Mouse (Mus musculus) forebrain, embryonic 11.5 days (tissue): ENCODE results near the gene Disc1. TPM values are rescaled to one million over a fixed set of nuclear protein-coding genes. Genes with fewer than 3 reads are reported as not detected.

Experiments
- ATAC-seq: fragments of 200-750 bp; cut with Nextera tagmentation; replicated peaks from 2 replicates; pipeline ENCODE4 v1.8.0; 2017; ENCODE audit warnings: moderate TSS enrichment; ENCODE audit not compliant: low FRiP score
- DNase-seq: peaks from one replicate; pipeline ENCODE4 v3.0.0-alpha.2; 2017; ENCODE audit warnings: low spot score
- H3K27ac ChIP-seq: fragments of 300-500 bp; sonication (generic); 2 replicates; pipeline ENCODE4 v1.5.1; 2014; ENCODE audit warnings: low read depth, low read length
- H3K27me3 ChIP-seq: fragments of 300-500 bp; sonication (generic); 2 replicates; pipeline ENCODE4 v1.6.1; 2014; ENCODE audit warnings: mild to moderate bottlenecking, low read length, mixed read lengths; ENCODE audit not compliant: control insufficient read depth, insufficient read depth
- H3K36me3 ChIP-seq: fragments of 300-500 bp; sonication (generic); 2 replicates; pipeline ENCODE4 v1.6.1; 2014; ENCODE audit warnings: mild to moderate bottlenecking, low read length, moderate library complexity, mixed read lengths; ENCODE audit not compliant: control insufficient read depth, insufficient read depth
- H3K4me1 ChIP-seq: fragments of 300-500 bp; sonication (generic); replicated peaks from 2 replicates; pipeline ENCODE4 v1.6.1; 2014; ENCODE audit warnings: low read length, mixed read lengths; ENCODE audit not compliant: control insufficient read depth, insufficient read depth
- H3K4me2 ChIP-seq: fragments of 300-500 bp; sonication (generic); 2 replicates; pipeline ENCODE4 v1.6.1; 2014; ENCODE audit warnings: low read depth, mild to moderate bottlenecking, low read length, moderate library complexity, mixed read lengths; ENCODE audit not compliant: severe bottlenecking
- H3K4me3 ChIP-seq: fragments of 300-500 bp; sonication (generic); 2 replicates; pipeline ENCODE4 v1.5.1; 2014; ENCODE audit warnings: low read depth, low read length
- H3K9ac ChIP-seq: fragments of 300-500 bp; sonication (generic); 2 replicates; pipeline ENCODE4 v1.6.1; 2014; ENCODE audit warnings: low read length
- H3K9me3 ChIP-seq: fragments of 300-500 bp; sonication (generic); 2 replicates; pipeline ENCODE4 v1.6.1; 2016; ENCODE audit warnings: low read length, mixed read lengths; ENCODE audit not compliant: control insufficient read depth
- WGBS: fragments of 180-500 bp; shearing (Covaris S2); extraction: QIAGEN DNeasy Blood & Tissue Kit; methylation state at CpG from one replicate; pipeline ENCODE4 v1.1.7; 2014; 5-methylcytosine and 5-hydroxymethylcytosine counted together
- polyA plus RNA-seq: library from polyadenylated mRNA; unstranded; fragments of >200 nt; fragmentation: Nextera tagmentation; extraction: Ambion mirVana; gene quantifications from 2 replicates; pipeline ENCODE4 v1.2.1, GENCODE M21; 2014

The Disc1 gene
- polyA plus RNA-seq, 1 experiment from 2014 or later: 1.3 TPM

DNA sequence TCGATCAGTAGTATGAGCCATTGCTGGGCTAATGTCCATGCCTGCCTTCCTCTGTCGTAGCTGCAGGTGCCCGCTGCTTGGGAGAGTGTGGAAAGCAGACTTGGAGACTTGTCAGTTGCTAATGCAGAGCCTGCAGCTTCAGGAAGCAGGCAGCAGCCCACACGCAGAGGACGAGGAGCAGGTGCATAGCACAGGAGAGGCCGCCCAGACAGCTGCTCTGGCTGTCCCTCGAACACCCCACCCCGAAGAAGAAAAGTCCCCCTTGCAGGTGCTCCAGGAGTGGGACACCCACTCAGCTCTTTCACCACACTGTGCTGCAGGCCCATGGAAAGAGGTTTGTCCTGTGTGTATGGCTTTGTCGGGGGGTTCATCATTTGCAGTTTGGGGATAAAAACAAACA, 178.7 kb downstream of the Disc1 start:
- DNase-seq (no peak), ATAC-seq (no peak)
- H3K4me3 ChIP-seq: no peak overlapping the region
- no peak overlapping the region for H3K27ac ChIP-seq
- no peaks in the 10 kb centered on the region for H3K36me3 ChIP-seq
- no peaks in the 10 kb centered on the region for H3K27me3 ChIP-seq
- WGBS: 82% methylated on average over 9 of the region's 9 CpGs
- no peak overlapping the region for H3K4me2 ChIP-seq
- H3K4me1 ChIP-seq: peaks cover 5% of the 10 kb centered on the region; the same call in 1 of the 2 replicates
- H3K9ac ChIP-seq: no peak overlapping the region
- no peaks in the 10 kb centered on the region for H3K9me3 ChIP-seq

DNA sequence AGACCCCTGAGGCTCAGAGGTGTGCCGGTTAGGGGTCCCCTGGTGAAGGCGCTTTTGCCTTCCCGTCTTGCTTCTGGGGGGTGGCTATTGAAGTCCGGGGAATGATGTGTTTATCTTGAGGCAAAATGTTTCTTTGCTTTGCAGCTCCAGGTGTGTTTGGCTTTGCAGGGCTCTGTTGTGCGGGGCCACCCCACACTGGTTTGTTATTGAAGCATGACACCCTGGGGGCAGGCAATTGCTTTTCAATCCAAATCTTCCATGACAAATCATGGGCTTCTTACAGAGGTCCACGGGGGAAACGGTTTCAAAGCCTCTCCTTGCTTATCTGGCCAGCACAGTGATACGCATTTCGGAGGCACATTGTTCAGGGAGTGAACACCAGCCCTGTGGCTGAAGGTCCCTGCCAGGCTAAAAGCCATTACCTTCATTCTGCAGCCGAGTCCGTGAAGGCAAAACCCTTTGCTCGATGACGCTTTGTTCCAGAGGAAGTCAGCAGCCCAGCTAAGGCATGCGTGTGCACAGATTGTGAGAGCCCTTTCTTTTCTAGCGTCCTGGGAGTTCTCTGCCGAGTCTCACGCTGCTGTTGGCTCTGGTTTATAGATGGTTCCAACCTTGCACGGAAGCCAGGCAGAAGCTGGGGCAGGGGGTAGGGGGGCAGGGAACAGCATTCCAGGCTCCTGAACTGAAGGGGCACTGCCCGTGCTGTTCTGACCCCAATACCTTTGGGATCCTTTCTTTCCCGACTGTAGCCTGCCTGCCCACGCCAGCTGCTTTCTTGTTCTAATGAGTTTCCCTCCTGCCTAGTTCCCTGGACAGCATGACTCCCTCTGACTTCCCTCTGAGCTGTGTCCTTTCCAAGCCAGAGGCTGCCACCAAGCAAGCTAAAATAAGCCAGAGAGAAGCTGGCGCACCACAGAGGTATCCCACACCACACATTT, 182.2 kb downstream of the Disc1 start:
- Histone ChIP-seq H3K27ac (0 out of 2 replicates have a peak overlapping the region, but pooled peaks have one; percentile 12), H3K4me2 (peak overlapping the region; percentile 31; the same call in 1 of the 2 replicates), H3K9me3 (no peaks in the 10 kb centered on the region), H3K4me3 (no peak overlapping the region), H3K4me1 (peaks cover 11% of the 10 kb centered on the region; the same call in 1 of the 2 replicates), H3K27me3 (no peaks in the 10 kb centered on the region), H3K9ac (peak overlapping the region; percentile 45), H3K36me3 (no peaks in the 10 kb centered on the region)
- no peak for DNase-seq
- peak; percentile 30; the same call in 1 of the 2 replicates for ATAC-seq
- 16% methylated on average over 22 of the region's 22 CpGs for WGBS

DNA sequence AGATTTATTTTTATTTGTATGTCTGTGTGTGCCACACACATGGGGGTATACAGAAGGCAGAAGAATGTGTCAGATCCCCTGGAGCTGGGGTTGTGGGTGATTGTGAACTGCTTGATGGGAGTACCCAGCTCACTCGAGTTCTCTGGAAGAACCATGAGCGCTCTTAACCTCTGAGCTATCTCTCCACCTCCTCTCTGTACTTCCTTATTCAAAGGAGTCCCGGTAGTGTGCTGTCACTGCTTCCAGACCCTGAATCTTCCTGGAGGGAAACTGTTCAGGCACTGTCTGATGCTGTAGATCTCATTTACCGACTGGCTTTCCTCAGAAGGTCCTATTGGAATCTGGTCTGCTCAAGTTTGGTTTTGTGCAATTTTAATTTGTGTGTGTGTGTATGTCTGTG, 186.8 kb downstream of the Disc1 start:
- DNase-seq: no peak
- no peak for ATAC-seq
- peaks cover 11% of the 10 kb centered on the region; the same call in 1 of the 2 replicates for H3K4me1 ChIP-seq
- no peaks in the 10 kb centered on the region for H3K36me3 ChIP-seq
- H3K27me3 ChIP-seq: no peaks in the 10 kb centered on the region
- no peak overlapping the region for H3K27ac ChIP-seq
- H3K4me3 ChIP-seq: no peak overlapping the region
- 73% methylated on average over 4 of the region's 4 CpGs for WGBS
- H3K9ac ChIP-seq: no peak overlapping the region
- no peaks in the 10 kb centered on the region for H3K9me3 ChIP-seq
- no peak overlapping the region for H3K4me2 ChIP-seq

DNA sequence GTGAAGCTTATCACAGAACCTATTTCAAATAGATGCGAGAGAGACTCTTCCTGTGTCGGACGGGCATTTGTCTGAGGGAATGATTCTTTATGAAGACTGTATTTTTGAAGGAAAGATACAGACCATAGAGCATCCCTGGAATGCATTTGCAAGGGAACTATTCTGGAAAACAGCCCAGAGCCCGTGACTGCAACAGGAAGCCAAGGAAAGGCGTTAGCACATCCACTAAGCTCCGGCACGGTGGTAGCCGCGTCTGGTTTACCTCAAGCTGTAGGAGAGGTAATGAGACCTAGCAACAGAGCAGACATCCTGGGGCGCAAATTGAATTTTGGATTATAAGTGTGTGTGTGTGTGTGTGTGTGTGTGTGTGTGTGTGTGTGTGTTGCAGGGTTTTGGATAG, 188.4 kb downstream of the Disc1 start:
- ATAC-seq (no peak), DNase-seq (no peak)
- no peaks in the 10 kb centered on the region for H3K9me3 ChIP-seq
- peaks cover 6% of the 10 kb centered on the region; the same call in 1 of the 2 replicates for H3K4me1 ChIP-seq
- H3K4me3 ChIP-seq: no peak overlapping the region
- no peaks in the 10 kb centered on the region for H3K36me3 ChIP-seq
- 60% methylated on average over 10 of the region's 10 CpGs for WGBS
- H3K9ac ChIP-seq: no peak overlapping the region
- no peak overlapping the region for H3K4me2 ChIP-seq
- no peaks in the 10 kb centered on the region for H3K27me3 ChIP-seq
- H3K27ac ChIP-seq: no peak overlapping the region

DNA sequence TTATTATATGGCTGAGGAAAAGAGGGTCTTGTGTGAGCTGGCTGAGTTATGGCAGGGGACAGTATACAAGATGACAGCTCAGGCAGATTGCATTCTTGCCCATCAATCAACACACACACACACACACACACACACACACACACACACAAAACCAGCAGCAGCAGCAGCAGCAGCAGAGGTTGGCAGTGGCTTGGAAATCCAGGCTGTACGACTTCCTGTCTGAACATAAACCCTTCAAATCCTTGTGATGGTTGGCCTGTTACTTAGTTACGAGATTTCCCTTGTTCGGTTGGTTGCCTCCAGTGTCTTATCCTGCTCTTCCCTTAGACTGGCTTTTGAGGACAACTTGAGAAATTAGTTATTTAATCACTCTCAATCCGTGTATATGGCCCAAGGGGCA, 188.9 kb downstream of the Disc1 start:
- 54% methylated on average over 4 of the region's 4 CpGs for WGBS
- Histone ChIP-seq H3K4me2 (no peak overlapping the region), H3K27ac (no peak overlapping the region), H3K4me3 (no peak overlapping the region), H3K9me3 (no peaks in the 10 kb centered on the region), H3K9ac (no peak overlapping the region), H3K4me1 (peaks cover 6% of the 10 kb centered on the region; the same call in 1 of the 2 replicates), H3K27me3 (no peaks in the 10 kb centered on the region), H3K36me3 (no peaks in the 10 kb centered on the region)
- no peak for DNase-seq
- ATAC-seq: no peak

DNA sequence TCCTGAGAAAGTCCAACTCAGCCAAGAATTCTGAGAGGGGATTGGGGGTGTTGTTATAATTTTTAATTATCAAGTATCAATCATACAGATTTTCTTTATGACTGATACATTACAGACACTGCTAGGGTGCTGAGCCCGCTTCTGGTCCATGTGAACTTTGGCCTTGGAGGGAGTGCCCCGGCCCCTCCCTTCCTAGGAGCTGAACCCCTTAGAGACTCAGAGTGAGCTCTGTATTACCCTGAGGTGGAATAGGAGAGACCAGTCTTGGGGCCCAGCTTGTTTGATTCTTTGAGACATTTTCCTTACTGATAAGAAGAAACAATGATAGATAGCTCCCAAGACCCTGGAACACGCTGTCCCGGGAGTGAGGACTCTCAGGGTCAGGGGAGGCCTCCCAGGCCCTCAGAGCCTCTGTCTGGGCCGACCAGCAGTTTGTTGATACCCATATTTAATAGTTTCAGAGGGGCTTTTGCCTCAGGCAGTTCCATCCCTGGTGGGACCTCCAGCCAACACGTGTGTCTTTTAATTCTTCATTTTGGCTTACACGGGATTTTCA, 192.8 kb downstream of the Disc1 start:
- 50% methylated on average over 7 of the region's 7 CpGs for WGBS
- H3K4me3 ChIP-seq: no peak overlapping the region
- H3K36me3 ChIP-seq: no peaks in the 10 kb centered on the region
- ATAC-seq (no peak), DNase-seq (no peak)
- no peak overlapping the region for H3K4me2 ChIP-seq
- no peak overlapping the region for H3K9ac ChIP-seq
- H3K27me3 ChIP-seq: no peaks in the 10 kb centered on the region
- no peaks in the 10 kb centered on the region for H3K4me1 ChIP-seq
- H3K27ac ChIP-seq: no peak overlapping the region
- H3K9me3 ChIP-seq: no peaks in the 10 kb centered on the region

DNA sequence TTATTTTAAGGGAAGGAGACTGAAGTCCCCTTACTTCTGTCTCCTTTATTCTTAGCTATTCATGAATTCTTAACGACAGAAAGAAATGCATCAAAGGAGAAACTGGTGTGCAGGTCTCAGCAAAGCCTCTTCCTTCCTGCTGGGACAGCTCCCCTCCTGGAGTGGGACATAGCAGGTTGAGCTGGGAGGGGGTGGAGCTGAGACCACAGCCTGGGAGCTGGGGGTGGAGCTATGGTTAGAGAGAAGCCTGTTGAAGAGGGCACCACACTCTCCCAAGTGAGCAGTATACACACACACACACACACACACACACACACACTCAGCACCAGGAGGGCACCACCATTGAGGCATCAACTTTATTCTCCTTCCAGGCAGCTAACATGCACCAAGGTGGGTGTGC, 193.4 kb downstream of the Disc1 start:
- Histone ChIP-seq H3K36me3 (no peaks in the 10 kb centered on the region), H3K27me3 (no peaks in the 10 kb centered on the region), H3K27ac (no peak overlapping the region), H3K9ac (no peak overlapping the region), H3K4me2 (no peak overlapping the region), H3K4me1 (no peaks in the 10 kb centered on the region), H3K4me3 (no peak overlapping the region), H3K9me3 (no peaks in the 10 kb centered on the region)
- no peak for ATAC-seq
- no peak for DNase-seq
- WGBS: 3% methylated on average over 1 of the region's 1 CpGs

DNA sequence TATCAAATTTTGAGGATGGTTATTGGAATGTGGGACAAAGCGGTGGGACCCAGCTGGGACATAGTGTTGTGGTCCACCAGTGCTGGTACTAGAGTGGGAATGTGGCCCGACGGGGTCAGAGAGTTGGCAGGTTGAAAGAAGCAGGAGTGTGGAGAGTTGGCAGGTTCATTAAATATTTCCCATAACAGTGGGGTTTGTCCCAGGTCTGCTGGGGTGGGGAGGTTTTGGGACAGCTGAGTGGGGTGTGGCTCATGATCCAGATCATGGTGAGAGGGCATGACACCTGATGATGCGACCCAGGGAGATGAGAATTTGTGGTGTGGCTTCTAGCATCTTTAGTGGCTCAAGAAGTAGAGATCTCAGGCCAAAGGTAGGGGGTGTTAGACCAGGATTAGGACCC, 199.0 kb downstream of the Disc1 start:
- no peak overlapping the region for H3K27ac ChIP-seq
- H3K9ac ChIP-seq: no peak overlapping the region
- no peak overlapping the region for H3K4me2 ChIP-seq
- no peaks in the 10 kb centered on the region for H3K9me3 ChIP-seq
- peaks cover 4% of the 10 kb centered on the region; the same call in 1 of the 2 replicates for H3K4me1 ChIP-seq
- DNase-seq (no peak), ATAC-seq (no peak)
- no peak overlapping the region for H3K4me3 ChIP-seq
- no peaks in the 10 kb centered on the region for H3K27me3 ChIP-seq
- H3K36me3 ChIP-seq: no peaks in the 10 kb centered on the region
- 95% methylated on average over 4 of the region's 4 CpGs for WGBS
